Mouse (Mus musculus) neural tube, embryonic 14.5 days (tissue): ENCODE measurements around the gene Adam26b. TPM values are rescaled to one million over a fixed set of nuclear protein-coding genes. Genes with fewer than 3 reads are reported as not detected.
"Not testable (repeated sequence)": the region's sequence is repeated elsewhere in the genome, so short reads cannot be mapped to it uniquely, and the experiment has no call there.

Experiments
- ATAC-seq: fragments of 200-750 bp; cut with Nextera tagmentation; 2 replicates; pipeline ENCODE4 v1.8.0; 2017; ENCODE audit warnings: low read depth, mild to moderate bottlenecking, moderate TSS enrichment, moderate library complexity
- H3K27ac ChIP-seq: fragments of 300-500 bp; sonication (generic); 2 replicates; pipeline ENCODE4 v1.5.1; 2014; ENCODE audit warnings: low read depth, mild to moderate bottlenecking, control low read depth, low read length, moderate library complexity, mixed read lengths
- H3K27me3 ChIP-seq: fragments of 300-500 bp; sonication (generic); 2 replicates; pipeline ENCODE4 v1.6.1; 2014; ENCODE audit warnings: low read length; ENCODE audit not compliant: control insufficient read depth, insufficient read depth
- H3K36me3 ChIP-seq: fragments of 300-500 bp; sonication (generic); 2 replicates; pipeline ENCODE4 v1.6.1; 2014; ENCODE audit warnings: low read length, mixed read lengths; ENCODE audit not compliant: control insufficient read depth, insufficient read depth
- H3K4me1 ChIP-seq: fragments of 300-500 bp; sonication (generic); 2 replicates; pipeline ENCODE4 v1.6.1; 2014; ENCODE audit warnings: low read length; ENCODE audit not compliant: control insufficient read depth, insufficient read depth
- H3K4me2 ChIP-seq: fragments of 300-500 bp; sonication (generic); 2 replicates; pipeline ENCODE4 v1.6.1; 2014; ENCODE audit warnings: mild to moderate bottlenecking, low read depth, low read length, control low read depth
- H3K4me3 ChIP-seq: fragments of 300-500 bp; sonication (generic); 2 replicates; pipeline ENCODE4 v1.5.1; 2014; ENCODE audit warnings: low read depth, low read length, control low read depth, mixed read lengths
- H3K9ac ChIP-seq: fragments of 300-500 bp; sonication (generic); replicated peaks from 2 replicates; pipeline ENCODE4 v1.6.1; 2014; ENCODE audit warnings: low read depth, mild to moderate bottlenecking, control low read depth, low read length, mixed read lengths
- H3K9me3 ChIP-seq: fragments of 300-500 bp; sonication (generic); 2 replicates; pipeline ENCODE4 v1.6.1; 2016; ENCODE audit warnings: low read length; ENCODE audit not compliant: control insufficient read depth
- WGBS: fragments of 180-500 bp; shearing (Covaris S2); extraction: QIAGEN DNeasy Blood & Tissue Kit; methylation state at CpG from one replicate; pipeline ENCODE4 v1.1.7; 2014; 5-methylcytosine and 5-hydroxymethylcytosine counted together
- polyA plus RNA-seq: library from polyadenylated mRNA; unstranded; fragments of >200 nt; fragmentation: Nextera tagmentation; extraction: Ambion mirVana; gene quantifications from 2 replicates; pipeline ENCODE4 v1.2.1, GENCODE M21; 2014

Adam26b gene
- not detected in 2 replicates for polyA plus RNA-seq

DNA sequence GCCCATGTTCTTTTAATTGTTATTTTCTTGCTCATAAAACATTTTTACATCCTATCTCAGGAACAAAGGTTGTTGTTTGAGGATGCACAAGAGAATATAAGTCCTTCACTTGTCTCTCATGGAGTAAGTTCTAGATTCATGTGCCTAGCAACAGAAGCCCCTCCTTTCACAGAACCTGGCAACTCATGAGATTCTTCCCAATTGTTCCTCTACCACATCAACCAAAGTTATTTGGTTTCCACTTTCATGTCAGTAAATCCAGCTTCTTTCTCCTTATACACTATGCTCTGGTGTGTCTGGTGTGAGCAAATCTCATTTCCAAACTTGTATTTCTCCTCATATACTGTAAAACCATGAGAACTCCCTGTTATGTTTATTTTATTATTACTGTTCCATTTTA lies at the start of gene Adam26b:
Adam26b (minus strand) TSS at position 101 of the 400 bp plus-strand sequence.
- not testable (repeated sequence) for H3K27me3 ChIP-seq, H3K4me3 ChIP-seq, H3K36me3 ChIP-seq, ATAC-seq, H3K4me2 ChIP-seq, H3K4me1 ChIP-seq, H3K9ac ChIP-seq, H3K27ac ChIP-seq, H3K9me3 ChIP-seq

DNA sequence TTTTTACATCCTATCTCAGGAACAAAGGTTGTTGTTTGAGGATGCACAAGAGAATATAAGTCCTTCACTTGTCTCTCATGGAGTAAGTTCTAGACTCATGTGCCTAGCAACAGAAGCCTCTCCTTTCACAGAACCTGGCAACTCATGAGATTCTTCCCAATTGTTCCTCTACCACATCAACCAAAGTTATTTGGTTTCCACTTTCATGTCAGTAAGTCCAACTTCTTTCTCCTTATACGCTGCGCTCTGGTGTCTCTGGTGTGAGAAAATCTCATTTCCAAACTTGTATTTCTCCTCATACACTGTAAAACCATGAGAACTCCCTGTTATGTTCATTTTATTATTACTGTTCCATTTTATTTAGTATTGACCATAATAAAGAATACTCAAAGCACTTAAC lies 48.7 kb upstream of the Adam26b start, which contains the start of gene Adam26a:
Adam26a (minus strand) TSS at position 101 of the 400 bp plus-strand sequence.
- H3K27me3 ChIP-seq, H3K9me3 ChIP-seq, ATAC-seq, H3K4me2 ChIP-seq, H3K27ac ChIP-seq, H3K9ac ChIP-seq, H3K4me1 ChIP-seq, H3K36me3 ChIP-seq, H3K4me3 ChIP-seq: not testable (repeated sequence)
- WGBS = 97% methylated on average over 2 of the region's 2 CpGs

Other genes starting within 250 kb of the Adam26b start
- gene Zfp42, start 221.1 kb downstream of the Adam26b start, polyA plus RNA-seq = not detected in 2 replicates
- not detected in 2 replicates for gene Adam26a, start 48.6 kb upstream of the Adam26b start, polyA plus RNA-seq
- gene Gm5346, start 99.2 kb upstream of the Adam26b start, polyA plus RNA-seq = not detected in 2 replicates
- gene Adam34, start 181.9 kb upstream of the Adam26b start, polyA plus RNA-seq = not detected in 2 replicates